Mouse (Mus musculus): Measurements from ENCODE around the gene 1520401A03Rik. TPM values are rescaled to one million over a fixed set of nuclear protein-coding genes. Genes with fewer than 3 reads are reported as not detected.
A peak's percentile ranks its signal among the peaks of the same experiment; 100 is the strongest.

1520401A03Rik gene
- total RNA-seq, 2 experiments from 2014 or later = 0.23 to 0.32 TPM

DNA sequence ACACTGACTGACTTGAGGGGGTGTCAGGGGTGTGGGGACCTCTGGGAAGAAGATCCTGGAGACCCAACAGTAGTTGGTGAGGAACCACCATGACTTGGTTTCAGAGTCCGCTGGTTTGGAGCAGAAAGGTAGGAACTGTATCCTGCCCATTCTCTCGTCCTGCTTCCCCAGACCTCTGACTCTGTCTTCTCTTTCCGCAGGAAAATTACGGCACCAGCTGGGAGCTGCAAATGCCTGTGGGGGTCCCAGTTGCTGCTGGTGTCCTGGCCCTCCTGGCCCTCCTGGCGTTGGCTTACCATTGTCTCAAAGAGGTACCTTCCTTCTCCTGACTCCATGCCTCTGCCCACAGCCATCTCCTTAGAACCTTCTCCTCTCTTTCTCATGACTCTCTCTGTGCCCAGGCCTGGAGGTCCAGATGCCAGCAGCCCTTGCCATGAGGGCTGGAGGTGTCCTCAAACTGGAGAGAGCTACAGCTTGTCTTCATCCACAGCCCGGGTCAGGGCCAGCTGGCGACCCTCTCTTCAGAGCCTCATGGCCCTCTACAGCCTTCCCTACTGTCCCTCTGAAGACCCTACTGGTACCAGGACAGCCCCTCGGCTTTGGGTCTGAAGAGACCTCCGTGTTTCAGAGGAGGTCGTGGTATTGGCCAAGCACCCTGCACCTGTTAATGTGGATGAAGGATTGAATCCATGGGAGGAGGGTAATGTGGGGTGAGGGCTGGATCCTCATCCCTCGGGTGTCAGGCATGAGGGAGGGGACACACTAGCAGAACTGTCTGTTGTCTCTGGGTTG, 27.0 kb upstream of the 1520401A03Rik start:
- DNase-seq (ENCODE audit: extremely low spot score in 1 of 2, low spot score in 2 of 2) = no peak
- H3K27ac ChIP-seq = 0 out of 2 replicates have a peak overlapping the region, but pooled peaks have one; percentile 6
- peak overlapping the region; percentile 37; the same call in 1 of the 2 replicates for H3K4me3 ChIP-seq
- intact Hi-C loops (cut with DNase I) = no loop called here
- TF ChIP-seq CTCF (IDR thresholded peaks at IDR 0.05) = no peak

DNA sequence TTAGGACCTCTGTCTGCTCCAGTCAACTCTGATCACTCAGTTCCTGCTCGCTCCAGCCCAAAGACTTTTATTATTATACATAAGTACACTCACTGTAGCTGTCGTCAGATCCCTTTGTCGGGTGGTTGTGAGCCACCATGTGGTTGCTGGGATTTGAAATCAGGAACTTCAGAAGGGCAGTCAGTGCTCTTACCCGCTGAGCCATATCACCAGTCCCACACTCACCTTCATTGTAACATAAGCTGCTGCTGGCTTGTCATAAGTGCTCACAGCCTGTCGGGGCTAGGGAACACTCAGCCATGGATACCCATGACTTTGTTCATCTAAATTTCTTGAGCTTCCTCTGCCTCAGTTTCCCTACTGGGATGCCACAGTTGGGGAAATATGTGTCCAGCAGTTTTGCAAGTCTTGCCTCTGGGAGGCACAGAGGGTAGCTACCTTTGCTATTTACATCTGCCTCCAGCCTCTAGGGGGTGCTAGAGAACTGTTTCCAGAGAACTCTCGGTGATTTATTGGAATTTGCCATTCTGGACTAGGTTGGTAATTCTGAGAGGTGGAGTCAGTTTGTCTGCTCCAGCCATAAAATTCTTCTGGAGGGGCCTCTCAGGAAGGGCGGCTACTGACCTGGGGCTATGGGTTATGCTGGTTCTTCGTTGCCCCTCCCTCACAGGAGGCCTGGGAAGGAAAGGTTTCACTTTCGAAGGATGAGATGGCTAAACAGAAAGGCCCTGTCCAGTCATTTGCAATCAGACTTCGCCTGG, 26.2 kb upstream of the 1520401A03Rik start:
- TF ChIP-seq CTCF (IDR thresholded peaks at IDR 0.05) = peak; percentile 93
- intact Hi-C loops (cut with DNase I) = no loop called here
- H3K27ac ChIP-seq = 0 out of 2 replicates have a peak overlapping the region, but pooled peaks have one; percentile 6
- DNase-seq (ENCODE audit: extremely low spot score in 1 of 2, low spot score in 2 of 2) = peak; percentile 58 to 69
- peak overlapping the region; percentile 37 for H3K4me3 ChIP-seq

DNA sequence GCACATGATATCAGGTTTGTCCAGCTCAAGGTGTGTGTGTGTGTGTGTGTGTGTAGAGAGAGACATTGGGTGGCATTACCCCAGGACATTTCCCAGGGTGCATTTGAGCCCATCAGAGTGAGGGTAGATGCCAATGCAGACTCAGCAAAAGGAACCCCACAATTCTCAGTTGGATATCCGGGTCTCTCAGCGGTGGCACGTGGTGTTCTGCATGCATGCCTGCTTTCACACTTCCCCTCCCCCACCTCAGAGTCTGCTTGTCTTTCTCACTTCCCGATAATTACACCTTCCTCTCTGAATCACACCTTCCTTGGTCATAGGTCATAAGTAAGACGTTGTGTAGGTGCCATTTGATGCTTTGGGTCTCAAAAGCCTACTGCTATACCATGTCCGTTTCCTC, 25.4 kb upstream of the 1520401A03Rik start:
- intact Hi-C loops (cut with DNase I) = no loop called here

DNA sequence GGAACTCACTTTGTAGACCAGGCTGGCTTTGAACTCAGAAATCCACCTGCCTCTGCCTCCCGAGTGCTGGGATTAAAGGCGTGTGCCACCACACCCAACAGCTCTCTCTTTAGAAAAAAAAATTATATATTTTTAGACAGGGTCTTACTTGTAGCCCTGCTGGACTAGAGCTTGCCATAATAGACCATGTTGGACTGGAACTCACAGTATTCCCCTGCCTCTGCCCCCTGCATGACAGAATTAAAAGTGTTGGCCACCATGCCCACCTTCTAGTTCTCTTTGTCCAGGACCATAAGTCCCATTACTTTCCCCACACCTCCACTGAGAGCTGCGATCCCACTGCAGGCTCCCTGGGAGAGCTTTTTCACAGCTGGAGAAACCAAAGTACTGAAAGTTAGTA, 24.9 kb upstream of the 1520401A03Rik start:
- no peak overlapping the region for H3K27ac ChIP-seq
- intact Hi-C loops (cut with DNase I) = no loop called here
- DNase-seq (ENCODE audit: extremely low spot score in 1 of 2, low spot score in 2 of 2) = no peak
- no peak overlapping the region for H3K4me3 ChIP-seq
- no peak for TF ChIP-seq CTCF (IDR thresholded peaks at IDR 0.05)

More for the DNA sequence above, 25.4 kb upstream of the 1520401A03Rik start:
- H3K4me3 ChIP-seq = no peak overlapping the region
- no peak for TF ChIP-seq CTCF (IDR thresholded peaks at IDR 0.05)
- DNase-seq (ENCODE audit: extremely low spot score in 1 of 2, low spot score in 2 of 2) = no peak
- H3K27ac ChIP-seq = no peak overlapping the region

GRCm38 (mm10) chr17:23746767-23747166, 24.2 kb upstream of the 1520401A03Rik start:
- no peak overlapping the region for H3K4me3 ChIP-seq
- no peak for DNase-seq (ENCODE audit: extremely low spot score in 1 of 2, low spot score in 2 of 2)
- no peak overlapping the region for H3K27ac ChIP-seq
- TF ChIP-seq CTCF (IDR thresholded peaks at IDR 0.05) = no peak
- intact Hi-C loops (cut with DNase I) = no loop called here

- Histone ChIP-seq H3K4me3 (no peak overlapping the region), H3K27ac (no peak overlapping the region)
- no peak for DNase-seq (ENCODE audit: extremely low spot score in 1 of 2, low spot score in 2 of 2)
- TF ChIP-seq CTCF (IDR thresholded peaks at IDR 0.05) = peak; percentile 9
- intact Hi-C loops (cut with DNase I) = no loop called here
Observed at GRCm38 (mm10) chr17:23746311-23746710, 23.7 kb upstream of the 1520401A03Rik start.

DNA sequence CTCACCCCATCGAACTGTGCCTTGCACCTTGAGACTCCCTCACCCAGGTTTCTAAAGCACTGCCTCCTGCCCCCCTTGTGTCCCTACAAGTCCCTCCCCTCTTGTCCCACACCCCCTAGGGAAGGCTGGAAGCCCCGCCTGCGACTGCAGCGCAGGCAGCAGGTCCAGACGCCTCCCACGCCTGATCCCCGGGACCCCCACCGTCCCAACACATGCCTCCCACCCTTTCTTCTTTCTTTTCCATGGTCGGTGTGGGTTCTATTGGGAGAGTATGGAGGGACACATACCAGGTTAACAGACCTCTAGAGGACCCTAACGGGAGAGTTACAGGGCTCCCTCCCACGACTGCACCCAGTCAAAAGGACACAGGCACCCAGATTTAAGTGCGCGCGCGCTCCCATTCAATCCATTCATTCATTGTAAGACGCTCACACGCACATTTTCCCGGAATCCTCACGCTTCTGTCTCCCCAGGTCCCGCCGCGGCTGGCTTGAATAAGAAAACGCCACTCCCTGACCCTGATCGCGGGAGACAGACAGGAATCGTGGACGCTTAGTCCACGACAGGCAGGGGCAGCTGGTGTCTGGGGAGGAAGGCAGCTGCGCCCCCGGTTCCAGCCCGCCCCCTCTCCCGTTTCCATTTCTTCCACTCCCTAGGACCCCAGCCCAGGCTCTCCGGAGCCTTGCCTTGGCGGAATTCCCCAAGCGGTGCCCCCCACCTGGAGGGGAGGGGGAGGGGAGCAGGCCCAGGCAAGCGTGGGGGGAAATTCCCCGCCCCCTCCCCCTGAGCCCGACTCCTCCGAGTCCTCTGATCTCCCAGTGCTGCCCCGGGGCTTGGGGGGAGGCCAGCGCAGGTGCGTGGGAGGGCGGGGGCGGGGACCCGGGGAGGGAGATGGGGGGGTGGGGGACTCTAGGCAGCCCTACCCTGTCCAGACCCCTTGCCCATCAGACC, 23.0 kb upstream of the 1520401A03Rik start, which contains the start of gene Kremen2:
Gene Kremen2, minus strand, starts transcription at position 533 of the 951 bp plus-strand sequence.
- intact Hi-C loops (cut with DNase I) = no loop called here

DNA sequence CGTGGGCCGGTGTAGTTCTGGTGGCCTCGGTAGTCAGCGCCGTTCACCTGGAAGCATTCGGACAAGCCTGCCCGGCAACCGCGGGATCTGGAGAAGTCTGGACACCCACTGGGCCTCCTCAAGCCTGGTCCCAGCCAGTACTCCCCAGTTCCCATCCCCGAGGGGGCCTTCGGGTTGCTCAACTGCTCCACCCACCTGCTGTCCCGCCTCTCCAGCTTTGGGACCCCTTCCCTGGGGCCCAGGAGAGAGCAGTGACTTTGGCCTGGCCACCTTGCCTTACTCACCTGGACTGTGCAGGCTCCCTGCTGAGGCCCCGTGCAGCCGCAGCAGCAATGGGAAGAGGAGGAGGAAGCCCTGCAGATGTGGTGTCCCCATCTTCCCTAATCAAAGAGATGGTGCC, 22.1 kb upstream of the 1520401A03Rik start:
- no peak overlapping the region for H3K27ac ChIP-seq
- DNase-seq (ENCODE audit: extremely low spot score in 1 of 2, low spot score in 2 of 2) = no peak
- intact Hi-C loops (cut with DNase I) = loop anchor here (5.0 kb wide), 1 partner anchor 58 kb away; no protein-coding TSS in a partner anchor
- H3K4me3 ChIP-seq = no peak overlapping the region
- TF ChIP-seq CTCF (IDR thresholded peaks at IDR 0.05) = no peak

More for the DNA sequence above, 23.0 kb upstream of the 1520401A03Rik start, which contains the start of gene Kremen2:
- no peak for DNase-seq (ENCODE audit: extremely low spot score in 1 of 2, low spot score in 2 of 2)
- Histone ChIP-seq H3K4me3 (peak within 1 kb of the TSS; percentile 27; the same call in 1 of the 2 replicates), H3K27ac (no peak within 1 kb of the TSS)
- TF ChIP-seq CTCF (IDR thresholded peaks at IDR 0.05) = no peak

DNA sequence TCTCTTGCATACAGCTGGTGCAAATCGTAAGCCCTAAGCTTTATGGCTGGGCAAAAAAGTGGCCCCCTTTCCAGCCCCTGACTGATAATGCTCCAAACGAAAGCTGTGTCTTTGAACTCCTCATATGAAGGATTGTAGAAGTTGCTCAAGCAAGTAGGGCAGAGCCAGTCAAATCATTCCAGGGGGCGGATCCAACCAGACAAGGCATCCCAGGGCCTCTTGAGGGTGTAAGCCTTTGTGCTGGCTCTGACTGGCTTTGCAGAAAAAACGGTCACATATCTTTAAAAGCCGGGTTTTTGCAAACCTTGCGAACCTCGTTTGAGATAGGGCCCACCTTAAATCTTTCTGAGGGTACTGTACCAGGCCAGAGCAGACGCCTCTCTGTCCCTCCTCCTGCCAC, 21.5 kb upstream of the 1520401A03Rik start:
- intact Hi-C loops (cut with DNase I) = loop anchor here (5.0 kb wide), 1 partner anchor 58 kb away; no protein-coding TSS in a partner anchor
- H3K27ac ChIP-seq = no peak overlapping the region
- no peak for TF ChIP-seq CTCF (IDR thresholded peaks at IDR 0.05)
- DNase-seq (ENCODE audit: extremely low spot score in 1 of 2, low spot score in 2 of 2) = no peak
- H3K4me3 ChIP-seq = no peak overlapping the region

DNA sequence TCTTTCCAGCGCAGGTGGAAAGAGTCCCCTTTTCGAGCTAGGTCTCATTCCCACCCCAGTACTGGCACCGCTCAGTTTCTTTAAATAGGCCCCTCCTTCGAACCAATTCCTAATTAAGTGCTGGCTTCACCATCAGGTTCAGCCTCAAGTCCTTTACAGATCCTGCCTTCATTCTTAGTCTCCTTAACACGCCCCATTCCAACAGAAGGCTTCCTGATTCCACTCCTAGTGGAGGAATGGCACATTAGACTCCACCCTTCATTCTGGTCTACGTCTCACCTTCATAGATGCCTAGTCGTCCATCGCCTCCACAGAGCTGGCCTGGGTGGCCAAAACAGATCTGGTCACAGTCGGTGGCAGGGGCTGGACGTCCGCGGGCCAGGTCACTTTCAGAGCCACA, 20.4 kb upstream of the 1520401A03Rik start:
- no peak for TF ChIP-seq CTCF (IDR thresholded peaks at IDR 0.05)
- intact Hi-C loops (cut with DNase I) = loop anchor here (5.0 kb wide), 1 partner anchor 59 kb away; no protein-coding TSS in a partner anchor
- Histone ChIP-seq H3K27ac (no peak overlapping the region), H3K4me3 (no peak overlapping the region)
- no peak for DNase-seq (ENCODE audit: extremely low spot score in 1 of 2, low spot score in 2 of 2)

Measured in left cerebral cortex, adult 2 months (tissue).